Mouse (Mus musculus): ENCODE measurements at regions not wholly inside any gene's neighbourhood (a gene's known extent, or its start where the extent isn't known, plus 50 kb on each side); places are given as distances from the start of the nearest gene placed in this dataset.

- no peak overlapping the region for H3K4me2 ChIP-seq (ENCODE audit: low read depth, severe bottlenecking)
- H3K4me3 ChIP-seq (ENCODE audit: low read depth, low read length): no peak overlapping the region
- no peaks in the 10 kb centered on the region for H3K27me3 ChIP-seq (ENCODE audit: control insufficient read depth, insufficient read depth, low read length)
- H3K9ac ChIP-seq (ENCODE audit: low read length): no peak overlapping the region
- ATAC-seq (ENCODE audit: insufficient number of reproducible peaks, low FRiP score, low TSS enrichment, low read depth) (no peak), DNase-seq (ENCODE audit: low spot score) (no peak)
- H3K9me3 ChIP-seq (ENCODE audit: control insufficient read depth, low read length): no peaks in the 10 kb centered on the region
- H3K27ac ChIP-seq (replicated peaks; ENCODE audit: low read depth, low read length): no peak overlapping the region
- H3K4me1 ChIP-seq (ENCODE audit: control insufficient read depth, insufficient read depth, low read length): no peaks in the 10 kb centered on the region
- WGBS: 85% methylated on average over 2 of the region's 2 CpGs
- no peaks in the 10 kb centered on the region for H3K36me3 ChIP-seq (ENCODE audit: control insufficient read depth, insufficient read depth, low read length)
These were observed 228.8 kb upstream of the Thbs1 start for GRCm38 (mm10) chr2:117882890-117883289.

GRCm38 (mm10) chr2:117886516-117886915 lies 225.2 kb upstream of the Thbs1 start:
- DNase-seq (ENCODE audit: low spot score) (no peak), ATAC-seq (ENCODE audit: insufficient number of reproducible peaks, low FRiP score, low TSS enrichment, low read depth) (no peak)
- Histone ChIP-seq H3K27me3 (ENCODE audit: control insufficient read depth, insufficient read depth, low read length) (no peaks in the 10 kb centered on the region), H3K27ac (replicated peaks; ENCODE audit: low read depth, low read length) (no peak overlapping the region), H3K4me3 (ENCODE audit: low read depth, low read length) (no peak overlapping the region), H3K4me1 (ENCODE audit: control insufficient read depth, insufficient read depth, low read length) (no peaks in the 10 kb centered on the region), H3K4me2 (ENCODE audit: low read depth, severe bottlenecking) (no peak overlapping the region), H3K9ac (ENCODE audit: low read length) (no peak overlapping the region), H3K36me3 (ENCODE audit: control insufficient read depth, insufficient read depth, low read length) (no peaks in the 10 kb centered on the region), H3K9me3 (ENCODE audit: control insufficient read depth, low read length) (no peaks in the 10 kb centered on the region)
- 76% methylated on average over 3 of the region's 3 CpGs for WGBS

DNA sequence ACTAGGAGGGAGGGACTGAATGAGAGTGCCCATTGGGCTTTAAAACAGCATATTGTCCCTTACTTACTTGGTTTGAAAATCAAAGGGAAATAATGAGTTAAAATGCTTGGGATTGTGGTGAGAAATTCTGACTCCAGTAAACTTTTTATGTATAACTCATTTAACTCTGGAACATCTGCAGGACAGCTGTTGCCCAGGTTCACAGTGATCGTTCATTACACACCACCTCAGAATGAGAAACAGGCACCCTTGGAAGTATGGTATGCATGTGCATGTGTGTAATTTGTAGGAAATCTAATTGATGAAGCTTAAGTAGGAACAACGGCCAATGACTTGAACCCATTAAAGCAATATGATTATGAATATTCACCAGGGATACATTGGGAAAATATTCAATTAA lies 210.4 kb upstream of the Thbs1 start:
- no peaks in the 10 kb centered on the region for H3K27me3 ChIP-seq (ENCODE audit: control insufficient read depth, insufficient read depth, low read length)
- 16% methylated on average over 2 of the region's 2 CpGs for WGBS
- no peak overlapping the region for H3K27ac ChIP-seq (replicated peaks; ENCODE audit: low read depth, low read length)
- no peaks in the 10 kb centered on the region for H3K36me3 ChIP-seq (ENCODE audit: control insufficient read depth, insufficient read depth, low read length)
- DNase-seq (ENCODE audit: low spot score) (peak; percentile 53), ATAC-seq (ENCODE audit: insufficient number of reproducible peaks, low FRiP score, low TSS enrichment, low read depth) (no peak)
- no peaks in the 10 kb centered on the region for H3K9me3 ChIP-seq (ENCODE audit: control insufficient read depth, low read length)
- no peak overlapping the region for H3K4me3 ChIP-seq (ENCODE audit: low read depth, low read length)
- H3K4me1 ChIP-seq (ENCODE audit: control insufficient read depth, insufficient read depth, low read length): no peaks in the 10 kb centered on the region
- H3K4me2 ChIP-seq (ENCODE audit: low read depth, severe bottlenecking): no peak overlapping the region
- no peak overlapping the region for H3K9ac ChIP-seq (ENCODE audit: low read length)

GRCm38 (mm10) chr2:117902837-117903236 lies 208.8 kb upstream of the Thbs1 start:
- H3K4me1 ChIP-seq (ENCODE audit: control insufficient read depth, insufficient read depth, low read length): no peaks in the 10 kb centered on the region
- no peak overlapping the region for H3K4me3 ChIP-seq (ENCODE audit: low read depth, low read length)
- H3K9ac ChIP-seq (ENCODE audit: low read length): no peak overlapping the region
- DNase-seq (ENCODE audit: low spot score) (no peak), ATAC-seq (ENCODE audit: insufficient number of reproducible peaks, low FRiP score, low TSS enrichment, low read depth) (no peak)
- H3K36me3 ChIP-seq (ENCODE audit: control insufficient read depth, insufficient read depth, low read length): no peaks in the 10 kb centered on the region
- H3K27ac ChIP-seq (replicated peaks; ENCODE audit: low read depth, low read length): no peak overlapping the region
- no peaks in the 10 kb centered on the region for H3K9me3 ChIP-seq (ENCODE audit: control insufficient read depth, low read length)
- no peak overlapping the region for H3K4me2 ChIP-seq (ENCODE audit: low read depth, severe bottlenecking)
- H3K27me3 ChIP-seq (ENCODE audit: control insufficient read depth, insufficient read depth, low read length): no peaks in the 10 kb centered on the region
- 80% methylated on average over 5 of the region's 5 CpGs for WGBS

- Histone ChIP-seq H3K4me1 (ENCODE audit: control insufficient read depth, insufficient read depth, low read length) (no peaks in the 10 kb centered on the region), H3K27me3 (ENCODE audit: control insufficient read depth, insufficient read depth, low read length) (no peaks in the 10 kb centered on the region), H3K4me3 (ENCODE audit: low read depth, low read length) (no peak overlapping the region), H3K9ac (ENCODE audit: low read length) (no peak overlapping the region), H3K36me3 (ENCODE audit: control insufficient read depth, insufficient read depth, low read length) (no peaks in the 10 kb centered on the region), H3K9me3 (ENCODE audit: control insufficient read depth, low read length) (no peaks in the 10 kb centered on the region), H3K4me2 (ENCODE audit: low read depth, severe bottlenecking) (no peak overlapping the region), H3K27ac (replicated peaks; ENCODE audit: low read depth, low read length) (no peak overlapping the region)
- DNase-seq (ENCODE audit: low spot score) (no peak), ATAC-seq (ENCODE audit: insufficient number of reproducible peaks, low FRiP score, low TSS enrichment, low read depth) (no peak)
- 82% methylated on average over 2 of the region's 2 CpGs for WGBS
These were observed 208.0 kb upstream of the Thbs1 start for GRCm38 (mm10) chr2:117903705-117904104.

DNA sequence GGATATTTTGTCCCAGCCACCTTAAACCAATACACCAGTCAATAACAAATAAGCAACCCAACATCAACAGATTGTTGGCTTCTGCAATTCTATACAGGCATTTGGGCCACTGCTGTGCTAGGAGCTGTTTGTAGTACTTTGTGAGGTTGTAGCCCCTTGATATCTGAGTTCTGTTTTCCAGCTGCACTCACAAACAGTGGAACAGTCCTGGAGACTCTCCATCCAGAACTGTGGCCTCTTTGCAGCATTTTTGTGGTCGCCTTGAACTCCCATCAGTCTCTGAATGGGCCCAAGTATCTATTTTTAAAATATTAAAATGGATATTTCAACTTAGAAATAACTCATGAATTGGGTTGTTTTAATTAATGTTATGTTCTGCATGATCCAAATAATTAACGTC lies 205.2 kb upstream of the Thbs1 start:
- ATAC-seq (ENCODE audit: insufficient number of reproducible peaks, low FRiP score, low TSS enrichment, low read depth) (no peak), DNase-seq (ENCODE audit: low spot score) (no peak)
- no peaks in the 10 kb centered on the region for H3K4me1 ChIP-seq (ENCODE audit: control insufficient read depth, insufficient read depth, low read length)
- H3K27me3 ChIP-seq (ENCODE audit: control insufficient read depth, insufficient read depth, low read length): no peaks in the 10 kb centered on the region
- WGBS: 91% methylated on average over 2 of the region's 2 CpGs
- no peak overlapping the region for H3K27ac ChIP-seq (replicated peaks; ENCODE audit: low read depth, low read length)
- no peak overlapping the region for H3K4me2 ChIP-seq (ENCODE audit: low read depth, severe bottlenecking)
- H3K4me3 ChIP-seq (ENCODE audit: low read depth, low read length): no peak overlapping the region
- H3K36me3 ChIP-seq (ENCODE audit: control insufficient read depth, insufficient read depth, low read length): no peaks in the 10 kb centered on the region
- H3K9me3 ChIP-seq (ENCODE audit: control insufficient read depth, low read length): no peaks in the 10 kb centered on the region
- H3K9ac ChIP-seq (ENCODE audit: low read length): no peak overlapping the region

DNA sequence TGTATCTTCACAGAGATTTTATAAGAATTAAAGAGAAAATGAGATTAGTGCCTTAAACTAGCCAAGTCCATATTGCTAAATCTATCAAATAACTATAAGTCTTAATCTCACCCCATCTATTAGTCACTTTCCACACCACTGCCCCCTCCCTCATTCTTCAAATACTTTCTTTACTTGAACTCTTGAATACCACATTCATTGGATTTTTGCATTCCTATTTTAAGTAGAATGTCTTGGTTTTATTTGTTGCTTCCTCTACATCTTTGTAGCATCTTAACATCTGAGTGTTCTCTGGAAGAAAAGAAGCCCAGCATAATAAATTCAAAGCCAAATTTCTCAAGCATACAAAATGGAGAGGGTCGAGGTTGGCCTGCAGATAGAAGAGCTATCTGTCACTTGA lies 200.9 kb upstream of the Thbs1 start:
- no peak overlapping the region for H3K4me2 ChIP-seq (ENCODE audit: low read depth, severe bottlenecking)
- no peak overlapping the region for H3K4me3 ChIP-seq (ENCODE audit: low read depth, low read length)
- WGBS: 83% methylated on average over 1 of the region's 1 CpGs
- H3K27ac ChIP-seq (replicated peaks; ENCODE audit: low read depth, low read length): no peak overlapping the region
- H3K4me1 ChIP-seq (ENCODE audit: control insufficient read depth, insufficient read depth, low read length): no peaks in the 10 kb centered on the region
- no peaks in the 10 kb centered on the region for H3K9me3 ChIP-seq (ENCODE audit: control insufficient read depth, low read length)
- H3K27me3 ChIP-seq (ENCODE audit: control insufficient read depth, insufficient read depth, low read length): no peaks in the 10 kb centered on the region
- H3K9ac ChIP-seq (ENCODE audit: low read length): no peak overlapping the region
- no peak for ATAC-seq (ENCODE audit: insufficient number of reproducible peaks, low FRiP score, low TSS enrichment, low read depth)
- no peaks in the 10 kb centered on the region for H3K36me3 ChIP-seq (ENCODE audit: control insufficient read depth, insufficient read depth, low read length)
- DNase-seq (ENCODE audit: low spot score): no peak

- H3K4me1 ChIP-seq (ENCODE audit: control insufficient read depth, insufficient read depth, low read length): no peaks in the 10 kb centered on the region
- 72% methylated on average over 2 of the region's 2 CpGs for WGBS
- no peak overlapping the region for H3K4me2 ChIP-seq (ENCODE audit: low read depth, severe bottlenecking)
- no peaks in the 10 kb centered on the region for H3K36me3 ChIP-seq (ENCODE audit: control insufficient read depth, insufficient read depth, low read length)
- DNase-seq (ENCODE audit: low spot score) (no peak), ATAC-seq (ENCODE audit: insufficient number of reproducible peaks, low FRiP score, low TSS enrichment, low read depth) (no peak)
- no peaks in the 10 kb centered on the region for H3K9me3 ChIP-seq (ENCODE audit: control insufficient read depth, low read length)
- H3K27ac ChIP-seq (replicated peaks; ENCODE audit: low read depth, low read length): no peak overlapping the region
- no peaks in the 10 kb centered on the region for H3K27me3 ChIP-seq (ENCODE audit: control insufficient read depth, insufficient read depth, low read length)
- H3K9ac ChIP-seq (ENCODE audit: low read length): no peak overlapping the region
- H3K4me3 ChIP-seq (ENCODE audit: low read depth, low read length): no peak overlapping the region
These were observed 199.0 kb upstream of the Thbs1 start for GRCm38 (mm10) chr2:117912722-117913121.

DNA sequence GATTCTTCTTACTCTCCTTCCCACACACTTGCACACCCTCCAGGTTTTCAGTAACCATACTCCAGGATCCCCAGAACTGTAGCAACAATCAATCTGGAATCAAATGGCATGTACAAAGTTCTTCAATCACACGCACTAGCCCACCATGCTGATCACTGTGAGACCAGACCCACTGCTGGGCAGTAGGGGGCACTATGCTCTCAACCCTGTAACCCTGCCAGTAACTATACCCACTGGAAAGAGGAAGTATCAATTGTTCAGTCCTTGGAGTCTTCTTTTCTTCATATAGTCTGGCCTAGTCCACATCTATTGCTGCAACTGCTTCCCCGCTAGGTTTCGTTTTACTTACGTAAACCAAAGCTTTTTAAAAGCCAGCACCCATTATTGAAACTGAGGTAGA lies 197.8 kb upstream of the Thbs1 start:
- DNase-seq (ENCODE audit: low spot score): no peak
- Histone ChIP-seq H3K9ac (ENCODE audit: low read length) (no peak overlapping the region), H3K9me3 (ENCODE audit: control insufficient read depth, low read length) (no peaks in the 10 kb centered on the region), H3K4me2 (ENCODE audit: low read depth, severe bottlenecking) (no peak overlapping the region), H3K27me3 (ENCODE audit: control insufficient read depth, insufficient read depth, low read length) (no peaks in the 10 kb centered on the region), H3K36me3 (ENCODE audit: control insufficient read depth, insufficient read depth, low read length) (no peaks in the 10 kb centered on the region), H3K4me3 (ENCODE audit: low read depth, low read length) (no peak overlapping the region), H3K4me1 (ENCODE audit: control insufficient read depth, insufficient read depth, low read length) (no peaks in the 10 kb centered on the region), H3K27ac (replicated peaks; ENCODE audit: low read depth, low read length) (no peak overlapping the region)
- 93% methylated on average over 4 of the region's 4 CpGs for WGBS
- ATAC-seq (ENCODE audit: insufficient number of reproducible peaks, low FRiP score, low TSS enrichment, low read depth): no peak
